Mouse (Mus musculus): ENCODE measurements around the gene Snx8. TPM values are rescaled to one million over a fixed set of nuclear protein-coding genes. Genes with fewer than 3 reads are reported as not detected.
A peak's percentile ranks its signal among the peaks of the same experiment; 100 is the strongest.

Gene Snx8
- 16.9 and 17.3 TPM in 2 replicates for polyA plus RNA-seq (2015; fragmentation: Nextera tagmentation; extraction: Ambion mirVana)

- Histone ChIP-seq H3K4me2 (peak within 1 kb of the TSS; percentile 88), H3K9ac (peak within 1 kb of the TSS; percentile 49), H3K4me1 (peaks cover 9% of the 10 kb centered on the region), H3K27ac (peak within 1 kb of the TSS; percentile 8; the same call in 1 of the 2 replicates), H3K9me3 (no peaks in the 10 kb centered on the region), H3K36me3 (no peaks in the 10 kb centered on the region), H3K27me3 (replicated peaks) (no peaks in the 10 kb centered on the region), H3K4me3 (replicated peaks) (peak within 1 kb of the TSS; percentile 74)
- ATAC-seq (ENCODE audit: insufficient read depth, low FRiP score, low read depth): peak; percentile 91
- under 1% methylated on average over 63 of the region's 63 CpGs for WGBS
These were observed at the start of gene Snx8 for GRCm38 (mm10) chr5:140388588-140389576. TSS of gene Snx8 (minus strand) at chr5:140389262.

DNA sequence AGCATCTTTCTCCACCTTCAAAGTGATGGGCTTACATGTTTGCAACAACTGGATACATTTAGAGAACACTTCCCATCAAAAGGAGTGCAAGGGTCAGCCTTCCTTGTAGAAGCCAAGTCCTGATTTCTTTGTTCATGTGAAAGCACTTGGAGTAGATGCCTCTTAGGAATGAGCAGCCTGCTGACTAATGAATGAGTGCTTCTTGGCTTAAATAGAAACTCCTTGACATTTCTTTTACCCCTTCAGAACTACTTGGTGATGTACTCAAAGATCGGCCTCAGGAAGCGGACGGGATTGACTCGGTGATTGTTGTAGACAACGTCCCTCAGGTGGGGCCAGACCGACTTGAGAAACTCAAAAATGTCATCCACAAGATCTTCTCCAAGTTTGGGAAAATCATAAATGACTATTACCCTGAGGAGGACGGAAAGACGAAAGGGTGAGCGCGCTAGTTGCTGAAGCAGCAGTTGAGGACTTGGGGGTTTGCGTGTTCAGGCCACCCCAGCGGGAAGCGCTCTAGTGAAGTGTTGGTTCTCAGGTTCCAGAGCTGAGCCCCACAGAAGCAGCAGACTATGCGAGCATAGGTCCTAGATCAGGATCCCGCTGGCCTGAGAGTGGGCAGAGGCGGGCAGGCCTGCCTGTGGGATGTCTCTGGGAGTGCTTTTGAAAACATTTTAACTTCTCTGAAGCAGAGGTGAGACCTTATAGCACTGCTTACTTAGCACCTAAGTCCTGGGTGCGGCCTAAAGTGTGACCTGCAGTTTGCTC, 36.1 kb upstream of the Snx8 start:
- H3K27me3 ChIP-seq (replicated peaks): no peaks in the 10 kb centered on the region
- H3K9ac ChIP-seq: no peak overlapping the region
- H3K36me3 ChIP-seq: peaks cover 38% of the 10 kb centered on the region
- H3K4me1 ChIP-seq: peaks cover 17% of the 10 kb centered on the region
- no peak for ATAC-seq (ENCODE audit: insufficient read depth, low FRiP score, low read depth)
- no peaks in the 10 kb centered on the region for H3K9me3 ChIP-seq
- H3K4me2 ChIP-seq: no peak overlapping the region
- WGBS: 96% methylated on average over 17 of the region's 17 CpGs
- H3K27ac ChIP-seq: no peak overlapping the region
- H3K4me3 ChIP-seq (replicated peaks): no peak overlapping the region

DNA sequence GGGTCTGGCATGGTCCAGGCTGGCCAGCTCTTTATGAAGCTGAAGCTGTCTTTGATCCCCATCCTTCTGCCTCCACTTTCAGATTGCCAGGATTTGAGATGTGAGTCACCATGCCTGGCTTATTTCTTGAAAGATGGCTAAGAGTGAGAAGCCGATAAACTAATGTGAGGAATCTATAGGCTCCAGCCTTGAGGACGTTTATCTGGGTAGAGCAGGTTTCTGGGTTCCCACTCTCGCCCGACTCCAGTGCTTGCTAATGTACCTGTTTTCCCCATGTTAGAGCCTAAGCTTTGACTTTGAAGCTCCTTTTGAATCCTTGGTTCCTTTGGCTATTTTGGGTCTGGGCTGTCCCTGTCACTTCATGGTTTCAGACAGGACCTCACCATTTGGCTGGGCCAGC, 31.6 kb upstream of the Snx8 start:
- Histone ChIP-seq H3K9me3 (no peaks in the 10 kb centered on the region), H3K27me3 (replicated peaks) (no peaks in the 10 kb centered on the region), H3K4me2 (peak overlapping the region; percentile 66), H3K27ac (no peak overlapping the region), H3K4me1 (peaks cover 21% of the 10 kb centered on the region), H3K36me3 (peaks cover 4% of the 10 kb centered on the region; the same call in 1 of the 2 replicates), H3K4me3 (replicated peaks) (peak overlapping the region; percentile 98), H3K9ac (peak overlapping the region; percentile 6; the same call in 1 of the 2 replicates)
- 35% methylated on average over 4 of the region's 4 CpGs for WGBS
- ATAC-seq (ENCODE audit: insufficient read depth, low FRiP score, low read depth): no peak

DNA sequence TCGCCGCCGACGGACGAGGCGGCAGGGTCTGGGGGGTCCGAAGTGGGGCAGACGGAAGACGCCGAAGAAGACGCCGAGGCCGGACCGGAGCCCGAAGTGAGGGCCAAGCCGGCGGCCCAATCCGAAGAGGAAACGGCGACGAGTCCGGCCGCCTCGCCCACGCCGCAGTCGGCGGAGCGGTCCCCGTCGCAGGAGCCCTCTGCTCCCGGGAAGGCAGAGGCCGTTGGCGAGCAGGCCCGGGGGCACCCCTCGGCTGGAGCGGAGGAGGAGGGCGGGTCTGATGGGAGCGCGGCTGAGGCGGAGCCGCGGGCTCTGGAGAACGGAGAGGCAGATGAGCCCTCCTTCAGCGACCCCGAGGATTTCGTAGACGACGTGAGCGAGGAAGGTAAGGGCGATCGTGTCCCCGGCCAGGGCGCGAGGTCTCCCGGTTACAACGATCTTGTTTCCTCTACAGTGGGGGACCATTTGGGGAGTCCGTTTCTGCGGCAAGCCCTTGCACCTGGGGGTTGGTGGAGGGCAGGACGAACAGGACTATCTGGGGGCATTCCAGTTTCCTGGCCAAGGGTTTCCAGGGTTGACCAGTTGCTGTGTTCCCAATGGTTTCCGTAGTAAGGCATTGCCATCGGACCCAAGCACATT, 30.5 kb upstream of the Snx8 start:
- WGBS: under 1% methylated on average over 61 of the region's 62 CpGs
- Histone ChIP-seq H3K4me3 (replicated peaks) (peak overlapping the region; percentile 98), H3K9ac (peak overlapping the region; percentile 86), H3K36me3 (no peaks in the 10 kb centered on the region), H3K27ac (peak overlapping the region; percentile 97), H3K4me1 (peaks cover 21% of the 10 kb centered on the region), H3K9me3 (no peaks in the 10 kb centered on the region), H3K27me3 (replicated peaks) (no peaks in the 10 kb centered on the region), H3K4me2 (peak overlapping the region; percentile 66)
- 0 out of 2 replicates have a peak, but pooled peaks have one; percentile 17 for ATAC-seq (ENCODE audit: insufficient read depth, low FRiP score, low read depth)

- H3K27ac ChIP-seq: peak within 1 kb of the TSS; percentile 97
- peaks cover 21% of the 10 kb centered on the region for H3K4me1 ChIP-seq
- peak within 1 kb of the TSS; percentile 86 for H3K9ac ChIP-seq
- WGBS: under 1% methylated on average over 65 of the region's 65 CpGs
- H3K36me3 ChIP-seq: no peaks in the 10 kb centered on the region
- H3K4me2 ChIP-seq: peak within 1 kb of the TSS; percentile 66
- no peaks in the 10 kb centered on the region for H3K9me3 ChIP-seq
- ATAC-seq (ENCODE audit: insufficient read depth, low FRiP score, low read depth): peak; percentile 91
- H3K4me3 ChIP-seq (replicated peaks): peak within 1 kb of the TSS; percentile 98
- H3K27me3 ChIP-seq (replicated peaks): no peaks in the 10 kb centered on the region
These were observed 29.7 kb upstream of the Snx8 start, which contains the start of gene Eif3b for GRCm38 (mm10) chr5:140418489-140419441. TSS of gene Eif3b (plus strand) at chr5:140419328.

- no peaks in the 10 kb centered on the region for H3K9me3 ChIP-seq
- peak overlapping the region; percentile 98 for H3K4me3 ChIP-seq (replicated peaks)
- H3K9ac ChIP-seq: peak overlapping the region; percentile 65
- peak overlapping the region; percentile 66 for H3K4me2 ChIP-seq
- peak overlapping the region; percentile 97 for H3K27ac ChIP-seq
- under 1% methylated on average over 12 of the region's 12 CpGs for whole genome bisulfite sequencing
- H3K27me3 ChIP-seq (replicated peaks): no peaks in the 10 kb centered on the region
- H3K4me1 ChIP-seq: peaks cover 21% of the 10 kb centered on the region
- H3K36me3 ChIP-seq: no peaks in the 10 kb centered on the region
- no peak for ATAC-seq (ENCODE audit: insufficient read depth, low FRiP score, low read depth)
These were observed 29.0 kb upstream of the Snx8 start for GRCm38 (mm10) chr5:140418106-140418488.

- Histone ChIP-seq H3K4me1 (no peaks in the 10 kb centered on the region), H3K27me3 (replicated peaks) (no peaks in the 10 kb centered on the region), H3K9me3 (no peaks in the 10 kb centered on the region), H3K27ac (no peak overlapping the region), H3K4me2 (no peak overlapping the region), H3K36me3 (no peaks in the 10 kb centered on the region), H3K4me3 (replicated peaks) (no peak overlapping the region), H3K9ac (no peak overlapping the region)
- 62% methylated on average over 4 of the region's 4 CpGs for WGBS
- no peak for ATAC-seq (ENCODE audit: insufficient read depth, low FRiP score, low read depth)
These were observed 25.6 kb upstream of the Snx8 start for GRCm38 (mm10) chr5:140414647-140415046.

GRCm38 (mm10) chr5:140411339-140411738, 22.3 kb upstream of the Snx8 start:
- no peaks in the 10 kb centered on the region for H3K36me3 ChIP-seq
- ATAC-seq (ENCODE audit: insufficient read depth, low FRiP score, low read depth): no peak; the same call in 1 of the 2 replicates
- no peak overlapping the region for H3K4me3 ChIP-seq (replicated peaks)
- no peaks in the 10 kb centered on the region for H3K27me3 ChIP-seq (replicated peaks)
- 36% methylated on average over 8 of the region's 8 CpGs for WGBS
- H3K9ac ChIP-seq: no peak overlapping the region
- no peak overlapping the region for H3K27ac ChIP-seq
- H3K9me3 ChIP-seq: no peaks in the 10 kb centered on the region
- no peak overlapping the region for H3K4me2 ChIP-seq
- no peaks in the 10 kb centered on the region for H3K4me1 ChIP-seq

DNA sequence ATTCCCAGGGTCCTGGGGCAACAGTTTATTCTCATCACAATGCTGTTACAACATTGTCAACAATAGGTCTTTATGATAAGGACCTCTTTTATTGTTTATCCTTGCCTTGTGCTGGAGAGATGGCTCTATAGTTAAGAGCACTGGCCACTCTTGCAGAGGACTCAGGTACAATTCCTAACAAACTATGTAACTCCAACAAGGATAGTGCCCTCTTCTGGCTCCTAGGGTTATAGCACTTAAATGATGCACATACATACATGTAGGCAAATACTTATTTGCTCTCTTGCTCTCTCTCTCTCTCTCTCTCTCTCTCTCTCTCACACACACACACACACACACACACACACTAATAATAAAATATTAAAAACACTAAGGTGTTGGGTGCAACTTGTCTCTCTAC, 19.7 kb upstream of the Snx8 start:
- no peak overlapping the region for H3K27ac ChIP-seq
- H3K4me2 ChIP-seq: no peak overlapping the region
- H3K27me3 ChIP-seq (replicated peaks): no peaks in the 10 kb centered on the region
- no peaks in the 10 kb centered on the region for H3K4me1 ChIP-seq
- H3K36me3 ChIP-seq: no peaks in the 10 kb centered on the region
- no peak for ATAC-seq (ENCODE audit: insufficient read depth, low FRiP score, low read depth)
- H3K4me3 ChIP-seq (replicated peaks): no peak overlapping the region
- no peaks in the 10 kb centered on the region for H3K9me3 ChIP-seq
- H3K9ac ChIP-seq: no peak overlapping the region

DNA sequence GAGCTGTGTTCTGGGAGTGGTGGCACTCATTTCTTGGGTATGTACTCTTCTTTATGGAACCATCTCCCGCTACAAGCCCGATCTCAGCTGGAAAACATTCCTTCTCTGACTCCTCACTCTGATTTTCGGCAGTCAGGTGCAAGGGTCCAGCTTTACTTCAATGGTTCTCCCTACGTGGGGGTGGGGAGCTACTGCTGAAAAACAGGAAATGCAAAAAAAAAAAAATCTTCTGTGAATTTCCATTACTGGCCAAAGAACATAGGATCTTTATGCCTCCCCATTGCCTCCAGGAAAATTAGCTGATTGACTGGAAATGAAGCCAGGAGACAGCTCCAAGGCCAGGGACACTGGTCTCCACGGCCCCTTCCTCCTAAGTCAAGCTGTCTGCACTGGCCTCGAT, 17.6 kb upstream of the Snx8 start:
- Histone ChIP-seq H3K9me3 (no peaks in the 10 kb centered on the region), H3K4me3 (replicated peaks) (no peak overlapping the region), H3K9ac (no peak overlapping the region), H3K4me2 (no peak overlapping the region), H3K4me1 (0 out of 2 replicates have a peak, but pooled peaks cover 4% of the 10 kb centered on the region), H3K36me3 (no peaks in the 10 kb centered on the region), H3K27me3 (replicated peaks) (no peaks in the 10 kb centered on the region), H3K27ac (no peak overlapping the region)
- no peak for ATAC-seq (ENCODE audit: insufficient read depth, low FRiP score, low read depth)
- WGBS: 57% methylated on average over 6 of the region's 6 CpGs

Measured in stomach, embryonic 15.5 days (tissue).